Mouse (Mus musculus): ENCODE data around the gene Gpc6.

DNA sequence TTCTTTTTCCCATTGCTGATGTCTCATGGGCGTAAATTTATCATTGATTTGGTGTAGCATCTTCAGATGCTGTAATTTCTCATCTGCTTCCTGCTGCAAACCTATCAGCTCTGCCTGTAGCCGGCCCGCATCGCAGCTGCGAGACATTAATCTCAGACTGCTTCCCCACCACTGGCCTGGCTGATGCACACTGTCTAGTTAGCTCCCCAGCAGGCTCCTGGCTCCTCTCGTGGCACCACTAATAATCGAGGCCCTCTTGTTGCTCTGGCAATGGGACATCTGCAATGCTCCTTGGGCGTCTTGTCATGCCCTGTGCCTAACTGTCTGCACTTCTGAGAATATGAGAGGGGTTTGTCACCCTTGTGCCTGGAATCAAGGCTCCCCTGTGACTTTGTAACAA lies 906.2 kb downstream of the Gpc6 start:
- TF ChIP-seq POLR2A (IDR thresholded peaks at IDR 0.05; ENCODE audit: low read depth, low read length) (no peak), CTCF (IDR thresholded peaks at IDR 0.05; ENCODE audit: borderline replicate concordance, insufficient read depth, low read length) (no peak)
